Mouse (Mus musculus) limb, embryonic 11.5 days (tissue): Measurements from ENCODE around the gene Spg20. TPM values are rescaled to one million over a fixed set of nuclear protein-coding genes. Genes with fewer than 3 reads are reported as not detected.

Experiments
- ATAC-seq: fragments of 200-750 bp; cut with Nextera tagmentation; 2 replicates; pipeline ENCODE4 v1.8.0; 2017; ENCODE audit warnings: low read depth; ENCODE audit not compliant: insufficient number of reproducible peaks, low FRiP score, low TSS enrichment
- DNase-seq: peaks from one replicate; pipeline ENCODE4 v3.0.0-alpha.2; 2015; ENCODE audit warnings: low spot score
- H3K27ac ChIP-seq: fragments of 300-500 bp; sonication (generic); replicated peaks from 2 replicates; pipeline ENCODE4 v1.5.1; 2014; ENCODE audit warnings: low read depth, mild to moderate bottlenecking, low read length
- H3K27me3 ChIP-seq: fragments of 300-500 bp; sonication (generic); 2 replicates; pipeline ENCODE4 v1.6.1; 2014; ENCODE audit warnings: mild to moderate bottlenecking, low read length, mixed read lengths; ENCODE audit not compliant: control insufficient read depth, insufficient read depth
- H3K36me3 ChIP-seq: fragments of 300-500 bp; sonication (generic); 2 replicates; pipeline ENCODE4 v1.6.1; 2014; ENCODE audit warnings: mild to moderate bottlenecking, low read length, moderate library complexity, mixed read lengths; ENCODE audit not compliant: control insufficient read depth, insufficient read depth
- H3K4me1 ChIP-seq: fragments of 300-500 bp; sonication (generic); 2 replicates; pipeline ENCODE4 v1.6.1; 2014; ENCODE audit warnings: low read length, mixed read lengths; ENCODE audit not compliant: control insufficient read depth, insufficient read depth
- H3K4me2 ChIP-seq: fragments of 300-500 bp; sonication (generic); 2 replicates; pipeline ENCODE4 v1.6.1; 2014; ENCODE audit warnings: low read depth, mild to moderate bottlenecking, moderate library complexity; ENCODE audit not compliant: severe bottlenecking
- H3K4me3 ChIP-seq: fragments of 300-500 bp; sonication (generic); 2 replicates; pipeline ENCODE4 v1.5.1; 2014; ENCODE audit warnings: low read depth, low read length
- H3K9ac ChIP-seq: fragments of 300-500 bp; sonication (generic); 2 replicates; pipeline ENCODE4 v1.6.1; 2014; ENCODE audit warnings: mild to moderate bottlenecking, low read length
- H3K9me3 ChIP-seq: fragments of 300-500 bp; sonication (generic); 2 replicates; pipeline ENCODE4 v1.6.1; 2016; ENCODE audit warnings: low read length; ENCODE audit not compliant: control insufficient read depth
- WGBS: fragments of 180-500 bp; shearing (Covaris S2); extraction: QIAGEN DNeasy Blood & Tissue Kit; methylation state at CpG from one replicate; pipeline ENCODE4 v1.1.7; 2014; 5-methylcytosine and 5-hydroxymethylcytosine counted together
- polyA plus RNA-seq: library from polyadenylated mRNA; unstranded; fragments of >200 nt; fragmentation: Nextera tagmentation; extraction: Ambion mirVana; gene quantifications from 2 replicates; pipeline ENCODE4 v1.2.1, GENCODE M21; 2014

The Spg20 gene
- polyA plus RNA-seq, result 86.9 and 93.4 TPM in 2 replicates

DNA sequence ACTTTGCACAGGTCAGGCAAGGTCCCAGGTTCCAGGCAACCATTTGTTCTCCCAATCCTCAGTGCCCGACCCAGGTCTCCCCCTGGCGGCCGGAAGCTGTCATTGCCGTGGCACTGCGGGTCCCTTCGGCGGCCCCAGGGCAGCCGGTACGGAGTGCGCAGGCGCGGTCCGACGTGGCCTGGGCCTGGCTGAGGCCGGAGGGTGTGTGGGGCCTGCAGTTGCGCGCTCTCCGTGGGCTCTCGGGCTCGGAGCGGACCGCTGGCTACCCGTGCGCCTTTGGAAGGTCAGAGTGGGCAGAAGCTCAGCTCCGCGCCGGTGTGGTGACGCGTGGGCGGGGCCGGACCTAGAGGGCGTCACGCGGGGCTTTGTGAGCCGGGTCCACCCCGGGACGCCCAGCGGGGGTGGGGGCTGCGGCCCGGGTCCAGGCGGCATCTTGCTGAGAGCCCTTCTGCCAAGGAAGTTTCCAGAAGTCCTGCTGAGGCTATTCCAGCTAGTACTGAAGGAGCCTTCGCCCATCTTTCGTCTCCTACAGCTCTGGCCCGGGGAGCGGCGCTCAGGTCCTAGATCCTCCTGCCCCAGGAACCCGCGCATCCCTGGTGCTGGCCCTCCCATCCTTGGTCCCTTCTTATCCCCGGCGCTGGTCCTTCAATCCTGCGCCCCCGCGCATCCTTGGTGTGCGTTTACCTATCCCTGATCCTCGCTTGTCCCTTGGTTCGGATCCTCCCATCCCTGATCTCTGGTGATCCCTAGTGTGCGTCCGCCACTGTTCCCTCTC lies at the start of gene Spg20:
TSS of gene Spg20 (plus strand) at position 174 of the 775 bp plus-strand sequence.
- peak within 1 kb of the TSS; percentile 90 for H3K27ac ChIP-seq
- H3K27me3 ChIP-seq, result no peaks in the 10 kb centered on the region
- 1% methylated on average over 51 of the region's 58 CpGs for WGBS
- DNase-seq, result peak; percentile 99
- H3K4me2 ChIP-seq, result peak within 1 kb of the TSS; percentile 68
- ATAC-seq, result peak; percentile 95
- peak within 1 kb of the TSS; percentile 96 for H3K9ac ChIP-seq
- no peaks in the 10 kb centered on the region for H3K9me3 ChIP-seq
- no peaks in the 10 kb centered on the region for H3K4me1 ChIP-seq
- peaks cover 5% of the 10 kb centered on the region; the same call in 1 of the 2 replicates for H3K36me3 ChIP-seq
- peak within 1 kb of the TSS; percentile 83 for H3K4me3 ChIP-seq

DNA sequence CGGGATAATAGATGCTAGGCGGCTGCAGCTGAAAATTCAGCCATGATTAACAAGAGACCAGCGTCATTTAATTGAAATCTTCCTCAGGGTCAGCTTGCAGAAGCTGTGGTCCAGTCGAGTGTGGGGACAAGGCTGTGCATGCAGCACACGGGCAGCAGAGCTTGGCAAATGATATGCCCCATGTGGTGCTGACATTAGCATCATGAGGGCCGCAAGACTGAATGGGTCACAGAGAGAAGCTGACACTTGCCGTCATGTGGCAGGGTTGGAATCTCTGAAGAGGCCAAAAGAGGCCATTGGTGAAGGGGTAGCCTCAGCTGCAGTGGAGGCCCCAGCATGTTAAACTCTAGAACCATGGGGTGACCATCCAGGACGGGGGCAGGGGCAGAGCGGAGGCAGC lies 49.3 kb upstream of the Spg20 start:
- no peaks in the 10 kb centered on the region for H3K36me3 ChIP-seq
- no peak overlapping the region for H3K9ac ChIP-seq
- ATAC-seq (no peak), DNase-seq (no peak)
- no peak overlapping the region for H3K27ac ChIP-seq
- H3K4me1 ChIP-seq, result no peaks in the 10 kb centered on the region
- 72% methylated on average over 9 of the region's 9 CpGs for WGBS
- no peak overlapping the region for H3K4me3 ChIP-seq
- H3K27me3 ChIP-seq, result no peaks in the 10 kb centered on the region
- H3K9me3 ChIP-seq, result no peaks in the 10 kb centered on the region
- no peak overlapping the region for H3K4me2 ChIP-seq

DNA sequence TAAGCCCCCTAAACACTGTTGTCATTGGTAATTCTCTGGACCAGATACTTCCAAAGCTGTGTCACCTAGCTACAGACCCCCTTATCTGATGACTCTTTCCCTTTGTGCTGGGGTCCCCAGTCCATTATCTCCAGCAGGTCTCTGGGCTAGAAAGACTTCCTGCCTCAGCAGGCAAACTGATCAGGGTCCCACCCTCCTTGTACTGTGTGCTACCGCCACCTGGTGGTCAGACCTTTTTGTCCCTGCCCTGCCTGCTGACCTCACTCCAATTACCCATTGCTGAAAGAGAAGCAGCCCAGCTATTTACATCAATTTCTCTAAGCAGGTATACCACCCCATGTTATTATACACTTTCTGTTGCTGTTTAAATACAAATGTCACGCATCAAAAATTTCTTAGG lies 47.5 kb upstream of the Spg20 start:
- Histone ChIP-seq H3K36me3 (no peaks in the 10 kb centered on the region), H3K9ac (no peak overlapping the region), H3K9me3 (no peaks in the 10 kb centered on the region), H3K4me2 (no peak overlapping the region), H3K4me3 (no peak overlapping the region), H3K27me3 (no peaks in the 10 kb centered on the region), H3K4me1 (no peaks in the 10 kb centered on the region), H3K27ac (no peak overlapping the region)
- DNase-seq (peak; percentile 88), ATAC-seq (no peak; the same call in 1 of the 2 replicates)
- WGBS, result 7% methylated on average over 2 of the region's 2 CpGs

DNA sequence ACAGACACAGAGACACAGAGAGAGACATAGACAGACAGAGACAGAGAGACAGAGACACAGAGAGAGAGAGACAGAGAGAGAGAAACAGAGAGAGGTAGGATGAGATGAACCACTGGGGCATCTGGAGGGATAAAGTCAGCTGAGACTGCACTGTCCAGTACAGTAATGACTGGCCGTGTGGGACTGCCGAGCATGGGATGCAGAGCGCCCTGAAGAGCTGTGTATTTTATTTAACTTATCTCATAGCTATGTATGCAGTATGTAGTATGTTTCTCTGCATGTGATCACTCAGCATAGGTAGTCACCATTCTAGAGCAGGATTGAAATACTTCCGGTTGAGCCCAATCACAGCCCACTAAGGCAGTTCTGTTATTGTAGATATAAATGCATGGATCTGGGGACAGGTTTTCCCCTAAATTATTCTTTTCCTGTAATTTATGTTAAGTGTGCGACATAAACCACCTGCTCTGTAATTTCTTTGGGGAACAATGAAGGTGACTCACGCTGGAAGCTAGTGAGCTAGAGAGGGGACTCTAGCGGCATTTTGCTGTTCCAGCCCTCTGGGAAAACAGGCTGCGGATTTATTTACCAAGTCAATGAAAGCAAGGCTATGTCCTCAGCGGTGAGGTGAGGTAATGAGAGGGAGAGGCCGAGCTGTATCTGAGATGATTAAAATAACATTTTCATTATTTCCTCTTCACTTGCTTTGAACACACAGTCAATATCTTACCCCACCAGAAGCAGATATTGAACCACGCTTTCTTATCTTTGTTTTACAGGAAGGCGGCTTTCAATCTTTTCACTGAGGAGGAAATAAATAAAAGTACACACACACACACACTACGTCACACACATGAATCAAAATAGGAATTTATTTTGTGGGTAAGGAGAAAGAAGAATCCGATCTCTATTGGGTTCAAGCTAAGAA lies 45.9 kb upstream of the Spg20 start:
- Histone ChIP-seq H3K4me3 (no peak overlapping the region), H3K9me3 (no peaks in the 10 kb centered on the region), H3K27ac (no peak overlapping the region), H3K9ac (no peak overlapping the region), H3K4me2 (no peak overlapping the region), H3K4me1 (no peaks in the 10 kb centered on the region), H3K36me3 (no peaks in the 10 kb centered on the region), H3K27me3 (no peaks in the 10 kb centered on the region)
- DNase-seq (no peak), ATAC-seq (no peak)
- 70% methylated on average over 14 of the region's 14 CpGs for WGBS

DNA sequence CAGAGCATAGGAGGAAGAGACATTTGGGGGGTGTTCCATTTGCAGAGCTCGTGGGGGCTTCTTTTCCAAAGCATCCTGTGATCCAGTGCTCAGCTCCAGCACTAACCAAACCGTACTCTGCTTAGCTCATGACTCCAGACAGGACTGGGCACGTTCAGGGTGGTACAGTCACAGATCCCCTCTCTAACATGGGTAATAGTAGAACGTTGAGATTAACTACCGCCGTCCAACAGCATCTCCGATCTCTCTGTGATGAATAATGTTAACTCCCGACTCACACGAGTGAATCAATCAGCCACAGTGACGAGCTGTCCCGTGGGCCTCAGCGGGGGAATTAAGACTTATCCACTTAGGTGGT lies 45.3 kb upstream of the Spg20 start:
- Histone ChIP-seq H3K9ac (no peak overlapping the region), H3K9me3 (no peaks in the 10 kb centered on the region), H3K4me2 (no peak overlapping the region), H3K27ac (no peak overlapping the region), H3K36me3 (no peaks in the 10 kb centered on the region), H3K27me3 (no peaks in the 10 kb centered on the region), H3K4me3 (no peak overlapping the region), H3K4me1 (no peaks in the 10 kb centered on the region)
- 73% methylated on average over 12 of the region's 12 CpGs for WGBS
- no peak for DNase-seq
- ATAC-seq, result no peak

DNA sequence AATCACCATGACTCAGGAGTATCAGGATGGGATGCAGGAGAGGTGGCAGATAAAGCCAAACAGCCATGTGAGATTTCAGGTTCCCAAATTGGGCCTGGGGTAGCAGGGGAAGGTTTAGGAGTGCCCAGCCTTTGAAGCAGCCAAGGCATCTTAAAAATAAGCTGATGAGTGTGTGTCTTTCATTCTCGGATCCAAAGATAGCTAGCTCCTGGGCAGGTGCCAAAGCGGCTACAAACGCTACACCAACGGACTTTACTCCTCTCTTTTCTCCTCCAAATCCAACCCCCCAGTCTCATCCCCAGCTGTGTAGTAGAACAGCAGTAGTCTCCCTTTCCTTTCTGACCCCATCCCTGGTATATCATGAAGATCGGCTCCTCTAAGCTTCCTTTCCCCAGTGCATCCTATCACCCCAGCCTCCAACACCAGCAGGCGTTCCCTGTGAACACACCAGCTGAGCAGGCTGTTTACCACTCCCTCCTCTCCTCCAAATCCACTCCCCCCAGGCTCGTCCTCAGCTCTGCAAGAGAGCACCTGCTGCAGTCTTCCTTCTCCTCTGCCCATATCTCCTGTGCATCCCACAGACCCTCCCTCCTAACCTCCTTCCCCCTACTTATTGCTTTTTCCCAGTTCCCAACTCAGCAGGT lies 44.0 kb upstream of the Spg20 start:
- Histone ChIP-seq H3K36me3 (no peaks in the 10 kb centered on the region), H3K27ac (no peak overlapping the region), H3K9me3 (no peaks in the 10 kb centered on the region), H3K9ac (no peak overlapping the region), H3K27me3 (no peaks in the 10 kb centered on the region), H3K4me3 (no peak overlapping the region), H3K4me1 (no peaks in the 10 kb centered on the region), H3K4me2 (no peak overlapping the region)
- DNase-seq (no peak), ATAC-seq (no peak)
- WGBS, result 35% methylated on average over 7 of the region's 7 CpGs

DNA sequence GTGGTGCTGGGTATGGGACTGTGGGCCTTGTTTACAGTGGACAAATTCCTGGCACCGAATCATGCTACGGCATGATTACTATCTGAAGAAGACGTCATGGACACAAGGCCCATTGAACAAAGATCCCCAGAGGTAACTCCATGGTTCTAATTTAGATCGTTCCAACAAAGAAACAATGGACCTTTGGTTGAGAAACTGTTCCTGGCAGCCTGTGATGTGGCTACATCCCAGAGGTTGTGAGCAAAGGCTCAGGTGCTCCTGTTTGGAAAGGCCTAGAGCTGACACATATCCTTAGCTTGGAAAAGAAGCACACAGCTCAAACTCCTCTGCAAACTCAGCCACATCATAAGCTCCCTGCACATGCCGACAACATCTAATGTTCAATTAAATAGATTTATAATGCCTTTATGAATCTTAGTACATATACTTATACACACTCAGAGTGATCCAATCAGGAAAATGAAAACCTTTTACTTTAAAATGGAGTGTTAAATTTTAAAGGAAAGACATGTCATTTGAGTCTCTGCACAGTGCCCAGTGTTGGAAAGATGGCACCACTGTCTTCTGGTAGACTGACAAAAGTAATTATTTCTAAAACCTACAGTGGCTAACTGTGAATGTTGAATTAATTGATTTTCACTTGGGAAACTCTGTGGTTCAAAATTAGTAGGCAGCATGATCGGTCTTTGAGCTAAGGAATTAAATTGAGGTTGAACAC lies 37.2 kb upstream of the Spg20 start:
- Histone ChIP-seq H3K4me1 (no peaks in the 10 kb centered on the region), H3K27me3 (no peaks in the 10 kb centered on the region), H3K36me3 (no peaks in the 10 kb centered on the region), H3K9ac (no peak overlapping the region), H3K27ac (no peak overlapping the region), H3K4me3 (no peak overlapping the region), H3K9me3 (no peaks in the 10 kb centered on the region), H3K4me2 (no peak overlapping the region)
- no peak for ATAC-seq
- no peak for DNase-seq
- WGBS, result 94% methylated on average over 6 of the region's 6 CpGs

DNA sequence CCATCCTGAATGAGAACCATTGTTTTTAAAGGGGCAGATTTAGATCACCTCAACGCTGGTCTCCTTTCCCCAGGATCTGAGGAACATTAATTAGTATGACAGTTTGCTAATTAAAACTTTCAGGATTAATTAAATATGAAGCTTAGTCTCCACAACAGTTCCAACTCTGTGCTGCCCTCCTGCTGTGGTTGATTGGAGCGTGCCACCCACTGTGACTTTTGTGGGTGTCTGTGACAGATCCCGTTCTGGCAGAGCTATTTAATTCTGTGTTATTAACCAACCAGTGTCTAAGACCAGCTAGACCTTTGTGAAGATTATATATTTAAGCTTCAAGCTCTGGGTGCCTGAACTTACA lies 36.6 kb upstream of the Spg20 start:
- DNase-seq, result no peak
- no peak overlapping the region for H3K27ac ChIP-seq
- no peaks in the 10 kb centered on the region for H3K4me1 ChIP-seq
- H3K36me3 ChIP-seq, result no peaks in the 10 kb centered on the region
- no peaks in the 10 kb centered on the region for H3K27me3 ChIP-seq
- H3K4me2 ChIP-seq, result no peak overlapping the region
- no peak overlapping the region for H3K4me3 ChIP-seq
- H3K9ac ChIP-seq, result no peak overlapping the region
- H3K9me3 ChIP-seq, result no peaks in the 10 kb centered on the region
- ATAC-seq, result no peak
- WGBS, result 57% methylated on average over 3 of the region's 3 CpGs
